ENCODE assay signal across 23 mouse cellular contexts in genomic region chr7:77326836-77327235, GRCm38 (mm10).
A peak's percentile ranks its signal among the peaks of the same experiment; 100 is the strongest.
DNase-seq lines count a peak whose midpoint lies in the region; ATAC-seq and TF ChIP-seq lines count a peak whose summit lies in the region.
"Had no signal": no experiment of that assay in that cellular context is flagged by ENCODE, and none has a peak within 500 bp of the region (broad histone marks: within the 10 kb centered on the region; RNA-seq: fewer than 3 reads in every experiment).

No protein-coding gene starts in this region.

- no peaks in the 10 kb centered on the region for H3K4me1 ChIP-seq in liver, embryonic 12.5 days
- no peaks in the 10 kb centered on the region for H3K4me1 ChIP-seq in liver, embryonic 16.5 days (ENCODE audit: control insufficient read depth, low read depth, low read length)
- H3K4me1 ChIP-seq in kidney, embryonic 14.5 days (ENCODE audit: control insufficient read depth, insufficient read depth, low read length), result no peaks in the 10 kb centered on the region
- H3K4me1 ChIP-seq: embryonic facial prominence, embryonic 12.5 days; forebrain, embryonic 13.5 days; heart, embryonic 10.5 days; hindbrain, embryonic 12.5 days had no signal

- 57% methylated on average over 3 of the region's 3 CpGs for WGBS in liver, embryonic 12.5 days (ENCODE audit: insufficient replicate concordance)
- WGBS in liver, embryonic 16.5 days (ENCODE audit: insufficient replicate concordance), result 44% methylated on average over 3 of the region's 3 CpGs
- WGBS in kidney, embryonic 14.5 days, result 92% methylated on average over 3 of the region's 3 CpGs

- no peak overlapping the region for H3K4me3 ChIP-seq in liver, embryonic 12.5 days
- no peak overlapping the region for H3K4me3 ChIP-seq in liver, embryonic 16.5 days (ENCODE audit: low read depth, low read length)
- no peak overlapping the region for H3K4me3 ChIP-seq in kidney, embryonic 14.5 days (ENCODE audit: low read length)
- no peak overlapping the region for H3K4me3 ChIP-seq in left cerebral cortex, adult 2 months
- H3K4me3 ChIP-seq: embryonic facial prominence, embryonic 12.5 days; forebrain, embryonic 13.5 days; heart, embryonic 10.5 days; hindbrain, embryonic 12.5 days had no signal

- no peak overlapping the region for H3K4me2 ChIP-seq in liver, embryonic 12.5 days
- H3K4me2 ChIP-seq in liver, embryonic 16.5 days (ENCODE audit: low read depth, low read length), result no peak overlapping the region
- H3K4me2 ChIP-seq in kidney, embryonic 14.5 days (replicated peaks; ENCODE audit: low read depth, low read length), result no peak overlapping the region
- H3K4me2 ChIP-seq: embryonic facial prominence, embryonic 12.5 days; forebrain, embryonic 13.5 days; hindbrain, embryonic 12.5 days had no signal

- peak overlapping the region; percentile 36; the same call in 1 of the 2 replicates for H3K27ac ChIP-seq in liver, embryonic 12.5 days
- no peak overlapping the region for H3K27ac ChIP-seq in liver, embryonic 16.5 days (ENCODE audit: low read length)
- H3K27ac ChIP-seq in kidney, embryonic 14.5 days (ENCODE audit: low read depth, low read length), result no peak overlapping the region
- H3K27ac ChIP-seq in left cerebral cortex, adult 2 months, result no peak overlapping the region
- H3K27ac ChIP-seq: embryonic facial prominence, embryonic 12.5 days; forebrain, embryonic 13.5 days; heart, embryonic 10.5 days; hindbrain, embryonic 12.5 days had no signal

- H3K27me3 ChIP-seq in liver, embryonic 12.5 days (replicated peaks), result no peaks in the 10 kb centered on the region
- H3K27me3 ChIP-seq in liver, embryonic 16.5 days (ENCODE audit: control insufficient read depth, insufficient read depth, low read depth, low read length), result no peaks in the 10 kb centered on the region
- H3K27me3 ChIP-seq in kidney, embryonic 14.5 days (ENCODE audit: control insufficient read depth, insufficient read depth, low read length), result no peaks in the 10 kb centered on the region
- H3K27me3 ChIP-seq: CH12.LX; embryonic facial prominence, embryonic 12.5 days; forebrain, embryonic 13.5 days; hindbrain, embryonic 12.5 days; Patski had no signal

- H3K36me3 ChIP-seq in liver, embryonic 12.5 days, result no peaks in the 10 kb centered on the region
- H3K36me3 ChIP-seq in liver, embryonic 16.5 days (ENCODE audit: control insufficient read depth, insufficient read depth), result no peaks in the 10 kb centered on the region
- H3K36me3 ChIP-seq in kidney, embryonic 14.5 days (ENCODE audit: control insufficient read depth, insufficient read depth, low read length), result no peaks in the 10 kb centered on the region
- H3K36me3 ChIP-seq: embryonic facial prominence, embryonic 12.5 days; heart, embryonic 10.5 days; hindbrain, embryonic 12.5 days had no signal

- intact Hi-C loops in left cerebral cortex, adult 2 months (cut with DNase I), result no loop called here

- DNase-seq in lung, postnatal 14 days, result no peak
- no peak for DNase-seq in left cerebral cortex, adult 2 months (ENCODE audit: extremely low spot score in 1 of 2, low spot score in 2 of 2)
- DNase-seq: adrenal gland, adult 2 months; adrenal gland, postnatal 25 days; cerebellum, adult 2 months; cerebellum, postnatal 10 days; forebrain, postnatal 0 days; gastrocnemius, postnatal 36 days; heart, adult 18-20 months; heart, postnatal 10 days; heart, postnatal 4 days had no signal

- no peak overlapping the region for H3K9ac ChIP-seq in liver, embryonic 12.5 days
- no peak overlapping the region for H3K9ac ChIP-seq in liver, embryonic 16.5 days (ENCODE audit: low read depth, low read length)
- no peak overlapping the region for H3K9ac ChIP-seq in kidney, embryonic 14.5 days (ENCODE audit: low read depth, low read length)
- H3K9ac ChIP-seq: embryonic facial prominence, embryonic 12.5 days; forebrain, embryonic 13.5 days; forebrain, postnatal 0 days; hindbrain, embryonic 12.5 days had no signal

- ATAC-seq in common myeloid progenitor, adult 5-6 weeks (replicated peaks; ENCODE audit: low read depth, poor library complexity, severe bottlenecking), result 0 out of 2 replicates have a peak, but pooled peaks have one; percentile 45
- ATAC-seq in liver, embryonic 12.5 days, result peak; percentile 90
- ATAC-seq in liver, embryonic 16.5 days (ENCODE audit: low read depth), result peak; percentile 84
- no peak for ATAC-seq in kidney, embryonic 14.5 days (ENCODE audit: low FRiP score, low TSS enrichment)
- ATAC-seq: activated CD4-positive, CD25-positive, alpha-beta regulatory T cell, adult 4 months; forebrain, embryonic 13.5 days; forebrain, postnatal 0 days; hindbrain, embryonic 16.5 days; Patski had no signal

- H3K9me3 ChIP-seq in liver, embryonic 12.5 days (replicated peaks), result no peaks in the 10 kb centered on the region
- H3K9me3 ChIP-seq in liver, embryonic 16.5 days (replicated peaks; ENCODE audit: control insufficient read depth, low read length), result no peaks in the 10 kb centered on the region
- no peaks in the 10 kb centered on the region for H3K9me3 ChIP-seq in kidney, embryonic 14.5 days (ENCODE audit: control insufficient read depth, low read length)
- H3K9me3 ChIP-seq: embryonic facial prominence, embryonic 12.5 days; forebrain, embryonic 13.5 days; heart, embryonic 10.5 days; hindbrain, embryonic 12.5 days had no signal

- no peak for TF ChIP-seq CTCF in left cerebral cortex, adult 2 months (IDR thresholded peaks at IDR 0.05)
